8 mouse cellular contexts compared by ENCODE assay signal in genomic region chr4:131921461-131922346, GRCm38 (mm10). TPM values are rescaled to one million over a fixed set of nuclear protein-coding genes. Genes with fewer than 3 reads are reported as not detected.
DNase-seq lines count a peak whose midpoint lies in the region; ATAC-seq and TF ChIP-seq lines count a peak whose summit lies in the region.
"Had no signal": no experiment of that assay in that cellular context is flagged by ENCODE, and none has a peak within 500 bp of the region (broad histone marks: within the 10 kb centered on the region; RNA-seq: fewer than 3 reads in every experiment).

TSS of gene Tmem200b (plus strand) at chr4:131921771.

- TF ChIP-seq CTCF in liver, adult 2 months (IDR thresholded peaks at IDR 0.05; ENCODE audit: low read depth, low read length), result no peak

- H3K9me3 ChIP-seq in embryonic facial prominence, embryonic 11.5 days (replicated peaks; ENCODE audit: control insufficient read depth, low read length), result no peaks in the 10 kb centered on the region
- H3K9me3 ChIP-seq in stomach, embryonic 15.5 days, result no peaks in the 10 kb centered on the region

- H3K27ac ChIP-seq in embryonic facial prominence, embryonic 11.5 days (replicated peaks; ENCODE audit: low read depth, low read length), result peak within 1 kb of the TSS; percentile 94
- H3K27ac ChIP-seq in liver, adult 2 months (replicated peaks; ENCODE audit: insufficient read depth, low read depth, low read length), result peak within 1 kb of the TSS; percentile 52
- H3K27ac ChIP-seq in stomach, embryonic 15.5 days, result peak within 1 kb of the TSS; percentile 38

- peaks cover 18% of the 10 kb centered on the region for H3K27me3 ChIP-seq in embryonic facial prominence, embryonic 11.5 days (ENCODE audit: control insufficient read depth, insufficient read depth, low read length)
- H3K27me3 ChIP-seq in liver, adult 2 months (ENCODE audit: control insufficient read depth, insufficient read depth, low read length), result no peaks in the 10 kb centered on the region
- H3K27me3 ChIP-seq in stomach, embryonic 15.5 days (replicated peaks), result peaks cover 30% of the 10 kb centered on the region

- H3K9ac ChIP-seq in embryonic facial prominence, embryonic 11.5 days (replicated peaks; ENCODE audit: low read length), result peak within 1 kb of the TSS; percentile 75
- H3K9ac ChIP-seq in liver, adult 2 months (ENCODE audit: low read depth, low read length), result peak within 1 kb of the TSS; percentile 69
- peak within 1 kb of the TSS; percentile 32 for H3K9ac ChIP-seq in stomach, embryonic 15.5 days

- H3K36me3 ChIP-seq in embryonic facial prominence, embryonic 11.5 days (replicated peaks; ENCODE audit: control insufficient read depth, insufficient read depth, low read depth, low read length), result peaks cover 2% of the 10 kb centered on the region
- peaks cover 8% of the 10 kb centered on the region; the same call in 1 of the 2 replicates for H3K36me3 ChIP-seq in liver, adult 2 months (ENCODE audit: control insufficient read depth, insufficient read depth, low read length)
- no peaks in the 10 kb centered on the region for H3K36me3 ChIP-seq in stomach, embryonic 15.5 days

- intact Hi-C loops in heart, postnatal 36 days (cut with DNase I), result no loop called here

- ATAC-seq in embryonic facial prominence, embryonic 11.5 days (replicated peaks; ENCODE audit: insufficient number of reproducible peaks, low FRiP score, low TSS enrichment, low read depth), result no peak
- no peak for ATAC-seq in stomach, embryonic 15.5 days (ENCODE audit: insufficient read depth, low FRiP score, low read depth)

- peak within 1 kb of the TSS; percentile 66 for H3K4me3 ChIP-seq in embryonic facial prominence, embryonic 11.5 days (ENCODE audit: low read depth, low read length)
- H3K4me3 ChIP-seq in liver, adult 2 months (ENCODE audit: insufficient read depth, low read depth, low read length), result peak within 1 kb of the TSS; percentile 66
- peak within 1 kb of the TSS; percentile 61 for H3K4me3 ChIP-seq in stomach, embryonic 15.5 days (replicated peaks)

- H3K4me1 ChIP-seq in embryonic facial prominence, embryonic 11.5 days (ENCODE audit: control insufficient read depth, insufficient read depth, low read length), result peaks cover 31% of the 10 kb centered on the region
- peaks cover 23% of the 10 kb centered on the region for H3K4me1 ChIP-seq in liver, adult 2 months (ENCODE audit: control insufficient read depth, insufficient read depth, low read length)
- H3K4me1 ChIP-seq in stomach, embryonic 15.5 days, result peaks cover 41% of the 10 kb centered on the region

- TF ChIP-seq POLR2A in liver, adult 2 months (IDR thresholded peaks at IDR 0.05; ENCODE audit: extremely low read depth, insufficient read depth, low read length), result no peak

- H3K79me2 ChIP-seq in liver, adult 2 months (ENCODE audit: control insufficient read depth, insufficient read depth, low read length), result no peaks in the 10 kb centered on the region

- WGBS in embryonic facial prominence, embryonic 11.5 days, result 1% methylated on average over 90 of the region's 130 CpGs
- WGBS in liver, adult 2 months, result 4% methylated on average over 126 of the region's 130 CpGs
- WGBS in stomach, embryonic 15.5 days, result 2% methylated on average over 120 of the region's 130 CpGs

- peak; percentile 37 for DNase-seq in retina, postnatal 1 day
- no peak for DNase-seq in retina, embryonic 14.5 days (ENCODE audit: low spot score)
- peak; percentile 35 for DNase-seq in embryonic facial prominence, embryonic 11.5 days (ENCODE audit: low spot score)
- peak; percentile 35 to 41 for DNase-seq in heart, postnatal 36 days
- DNase-seq in liver, adult 2 months (ENCODE audit: extremely low read depth, low read depth, low spot score), result no peak
- no peak for DNase-seq in cerebellum, postnatal 14 days

- H3K4me2 ChIP-seq in embryonic facial prominence, embryonic 11.5 days (ENCODE audit: low read depth, low read length), result peak within 1 kb of the TSS; percentile 90
- peak within 1 kb of the TSS; percentile 93 for H3K4me2 ChIP-seq in stomach, embryonic 15.5 days

RNA-seq across cellular contexts. Expression of gene Tmem200b, which starts in this region (rescaled TPM):
- polyA plus RNA-seq in embryonic facial prominence, embryonic 11.5 days (2014; fragmentation: Nextera tagmentation; extraction: Ambion mirVana), result 3.0 and 4.4 TPM in 2 replicates
- total RNA-seq in heart, postnatal 36 days (2021), result 1 to 10 TPM; 6.5 to 8.6 TPM
- 1.7 and 2.4 TPM in 2 replicates for total RNA-seq in liver, adult 2 months (2014; rRNA removed)
- 5.7 and 9.0 TPM in 2 replicates for polyA plus RNA-seq in liver, adult 2 months (2012; rRNA removed)
- polyA plus RNA-seq in stomach, embryonic 15.5 days (2015; fragmentation: Nextera tagmentation; extraction: Ambion mirVana), result 0.99 and 1.2 TPM in 2 replicates
- total RNA-seq: neutrophil, adult 5-6 weeks had no signal

Comparison
In these comparisons a context has a peak if more than half of its experiments do, and no peak if none do; other contexts are left out.
1. DNase-seq: peak in retina, postnatal 1 day (single experiment), embryonic facial prominence, embryonic 11.5 days (single experiment) and heart, postnatal 36 days (2 of 2); none in retina, embryonic 14.5 days (single experiment), liver, adult 2 months (single experiment) and cerebellum, postnatal 14 days (0 of 2).
2. H3K27ac ChIP-seq: peak in every context shown above with its lines; median percentile 94 in embryonic facial prominence, embryonic 11.5 days; 52 in liver, adult 2 months; 38 in stomach, embryonic 15.5 days.
3. Peak in every context shown above with its lines, with median percentiles within 50 percentile points of each other: H3K4me3 ChIP-seq and H3K9ac ChIP-seq.